ENCODE assay signal across 10 mouse cellular contexts in the genomic region with DNA sequence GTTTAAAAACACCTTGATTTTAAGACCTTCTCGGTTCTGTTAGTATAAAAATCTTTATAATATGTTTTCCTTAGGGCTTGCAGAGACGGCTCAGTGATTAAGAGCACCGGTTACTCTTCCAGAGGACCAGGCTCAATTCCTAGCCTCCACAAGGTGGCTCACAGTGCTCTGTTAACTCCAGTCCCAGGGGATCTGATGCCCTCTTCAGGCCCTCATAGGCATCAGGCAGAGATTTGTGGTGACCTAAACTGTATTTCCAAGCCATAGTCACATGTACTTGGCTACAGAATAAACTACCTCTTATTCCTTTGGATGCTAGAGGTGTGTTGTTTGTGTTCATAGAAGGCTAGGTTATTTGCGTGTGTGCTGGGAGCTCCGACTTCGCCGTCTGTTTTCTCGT.
DNase-seq lines count a peak whose midpoint lies in the region; ATAC-seq and TF ChIP-seq lines count a peak whose summit lies in the region.
"Had no signal": no experiment of that assay in that cellular context is flagged by ENCODE, and none has a peak within 500 bp of the region (broad histone marks: within the 10 kb centered on the region; RNA-seq: fewer than 3 reads in every experiment).

No protein-coding gene starts in this region.

- intact Hi-C loops in heart, adult 2 months (cut with DNase I) = loop anchor here (2.0 kb wide), 1 partner anchor 95 kb away; no protein-coding TSS in a partner anchor

- no peak for TF ChIP-seq EP300 in heart, adult 2 months (IDR thresholded peaks at IDR 0.05; ENCODE audit: insufficient read depth, low read depth, low read length)
- TF ChIP-seq EP300 in stomach, postnatal 0 days (optimal IDR thresholded peaks at IDR 0.05) = no peak

- H3K4me3 ChIP-seq in heart, adult 2 months = no peak overlapping the region
- no peak overlapping the region for H3K4me3 ChIP-seq in kidney, postnatal 0 days (replicated peaks; ENCODE audit: low read depth, low read length)
- no peak overlapping the region for H3K4me3 ChIP-seq in stomach, postnatal 0 days (ENCODE audit: low read depth, low read length)
- H3K4me3 ChIP-seq in limb, embryonic 10.5 days = no peak overlapping the region
- H3K4me3 ChIP-seq: embryonic facial prominence, embryonic 15.5 days; midbrain, embryonic 12.5 days had no signal

- no peak for DNase-seq in heart, adult 2 months
- no peak for DNase-seq in heart, adult 9 months (ENCODE audit: low spot score in 2 of 2)
- DNase-seq in right cerebral cortex, adult 18-20 months = peak; percentile 46
- no peak for DNase-seq in right cerebral cortex, postnatal 14 days
- peak; percentile 12 for DNase-seq in kidney, postnatal 0 days (ENCODE audit: low spot score)
- DNase-seq in stomach, postnatal 0 days (ENCODE audit: low spot score) = no peak
- no peak for DNase-seq in limb, embryonic 10.5 days (ENCODE audit: low spot score)

- TF ChIP-seq CTCF in heart, adult 2 months (IDR thresholded peaks at IDR 0.05) = peak; percentile 60
- TF ChIP-seq CTCF in kidney, postnatal 0 days (IDR thresholded peaks at IDR 0.05; ENCODE audit: low read depth) = peak; percentile 68
- TF ChIP-seq CTCF in stomach, postnatal 0 days (IDR thresholded peaks at IDR 0.05; ENCODE audit: low read depth) = peak; percentile 75

- no peak overlapping the region for H3K27ac ChIP-seq in heart, adult 2 months
- H3K27ac ChIP-seq in kidney, postnatal 0 days = no peak overlapping the region
- peak overlapping the region; percentile 67 for H3K27ac ChIP-seq in stomach, postnatal 0 days (replicated peaks)
- H3K27ac ChIP-seq in limb, embryonic 10.5 days = no peak overlapping the region
- H3K27ac ChIP-seq: embryonic facial prominence, embryonic 15.5 days; midbrain, embryonic 12.5 days had no signal

- H3K4me2 ChIP-seq in kidney, postnatal 0 days (ENCODE audit: low read length) = no peak overlapping the region
- no peak overlapping the region for H3K4me2 ChIP-seq in stomach, postnatal 0 days (replicated peaks; ENCODE audit: low read depth)
- H3K4me2 ChIP-seq: embryonic facial prominence, embryonic 15.5 days; midbrain, embryonic 12.5 days had no signal

- no peaks in the 10 kb centered on the region for H3K27me3 ChIP-seq in heart, adult 2 months (ENCODE audit: control insufficient read depth, insufficient read depth, low read length)
- H3K27me3 ChIP-seq in kidney, postnatal 0 days (ENCODE audit: insufficient read depth, low read length) = no peaks in the 10 kb centered on the region
- H3K27me3 ChIP-seq in stomach, postnatal 0 days (ENCODE audit: control insufficient read depth, insufficient read depth, low read length) = no peaks in the 10 kb centered on the region
- no peaks in the 10 kb centered on the region for H3K27me3 ChIP-seq in limb, embryonic 10.5 days (ENCODE audit: low read depth, poor library complexity, severe bottlenecking)
- H3K27me3 ChIP-seq: embryonic facial prominence, embryonic 15.5 days; midbrain, embryonic 12.5 days had no signal

- H3K79me2 ChIP-seq in heart, adult 2 months (replicated peaks; ENCODE audit: control insufficient read depth, insufficient read depth, low read length) = no peaks in the 10 kb centered on the region

- H3K9me3 ChIP-seq in kidney, postnatal 0 days (replicated peaks; ENCODE audit: low read length) = no peaks in the 10 kb centered on the region
- H3K9me3 ChIP-seq in stomach, postnatal 0 days (ENCODE audit: control insufficient read depth, low read length) = no peaks in the 10 kb centered on the region
- no peaks in the 10 kb centered on the region for H3K9me3 ChIP-seq in limb, embryonic 10.5 days (replicated peaks)
- H3K9me3 ChIP-seq: embryonic facial prominence, embryonic 15.5 days; midbrain, embryonic 12.5 days had no signal

- H3K4me1 ChIP-seq in heart, adult 2 months (ENCODE audit: control insufficient read depth, insufficient read depth, low read length) = no peaks in the 10 kb centered on the region
- no peaks in the 10 kb centered on the region for H3K4me1 ChIP-seq in kidney, postnatal 0 days (replicated peaks; ENCODE audit: insufficient read depth, low read length)
- no peaks in the 10 kb centered on the region for H3K4me1 ChIP-seq in stomach, postnatal 0 days (replicated peaks; ENCODE audit: control insufficient read depth, insufficient read depth)
- H3K4me1 ChIP-seq in limb, embryonic 10.5 days = peaks cover 10% of the 10 kb centered on the region
- H3K4me1 ChIP-seq: midbrain, embryonic 12.5 days had no signal

- no peak for TF ChIP-seq POLR2A in heart, adult 2 months (IDR thresholded peaks at IDR 0.05; ENCODE audit: insufficient read depth, low read depth, low read length)

- no peak for ATAC-seq in kidney, postnatal 0 days (replicated peaks; ENCODE audit: low FRiP score, low read depth)
- ATAC-seq in stomach, postnatal 0 days (ENCODE audit: low FRiP score, low TSS enrichment) = no peak
- ATAC-seq in inflammation-experienced regulatory T-cells, adult 6 months = no peak

- WGBS in heart, adult 2 months = 62% methylated on average over 8 of the region's 8 CpGs
- 57% methylated on average over 8 of the region's 8 CpGs for WGBS in kidney, postnatal 0 days
- WGBS in stomach, postnatal 0 days = 50% methylated on average over 8 of the region's 8 CpGs
- WGBS in limb, embryonic 10.5 days = 76% methylated on average over 8 of the region's 8 CpGs

- H3K9ac ChIP-seq in heart, adult 2 months (ENCODE audit: low read depth, low read length) = no peak overlapping the region
- no peak overlapping the region for H3K9ac ChIP-seq in kidney, postnatal 0 days (ENCODE audit: low read depth, low read length)
- no peak overlapping the region for H3K9ac ChIP-seq in stomach, postnatal 0 days (ENCODE audit: low read length)
- H3K9ac ChIP-seq: embryonic facial prominence, embryonic 15.5 days; midbrain, embryonic 12.5 days had no signal

- no peaks in the 10 kb centered on the region for H3K36me3 ChIP-seq in heart, adult 2 months (ENCODE audit: control insufficient read depth, insufficient read depth, low read length)
- no peaks in the 10 kb centered on the region for H3K36me3 ChIP-seq in kidney, postnatal 0 days (ENCODE audit: insufficient read depth, low read length)
- no peaks in the 10 kb centered on the region for H3K36me3 ChIP-seq in stomach, postnatal 0 days (ENCODE audit: control insufficient read depth, insufficient read depth, low read length)
- no peaks in the 10 kb centered on the region for H3K36me3 ChIP-seq in limb, embryonic 10.5 days
- H3K36me3 ChIP-seq: embryonic facial prominence, embryonic 15.5 days; midbrain, embryonic 12.5 days had no signal

Comparison
In these comparisons a context has a peak if more than half of its experiments do, and no peak if none do; other contexts are left out.
1. DNase-seq: peak in right cerebral cortex, adult 18-20 months (single experiment) and kidney, postnatal 0 days (single experiment); none in heart, adult 2 months (0 of 2), heart, adult 9 months (0 of 2), right cerebral cortex, postnatal 14 days (single experiment), stomach, postnatal 0 days (single experiment) and limb, embryonic 10.5 days (single experiment).
2. Peak in every context shown above with its lines, with median percentiles within 50 percentile points of each other: CTCF ChIP-seq.